Mouse (Mus musculus) inflammation-experienced regulatory T-cells, adult 6 months (primary cell): ENCODE results near the gene Ddx58. TPM values are rescaled to one million over a fixed set of nuclear protein-coding genes. Genes with fewer than 3 reads are reported as not detected.

ENCODE experiments used
- ATAC-seq: one replicate; pipeline ENCODE4 v1.8.0; 2017
- polyA plus RNA-seq, 3 experiments: library from polyadenylated mRNA; unstranded; fragments of 100-300 nt; shearing (Covaris generic); gene quantifications; one replicate each; pipeline ENCODE4 v1.2.1; 2017

The Ddx58 gene
- polyA plus RNA-seq, 3 experiments from 2014 or later, result 77.8 to 93.7 (median 80.8) TPM

GRCm38 (mm10) chr4:40181681-40182080, 57.9 kb downstream of the Ddx58 start:
- no peak for ATAC-seq

- no peak for ATAC-seq
Measured at GRCm38 (mm10) chr4:40180046-40180445, 59.6 kb downstream of the Ddx58 start.

- ATAC-seq, result no peak
Measured at GRCm38 (mm10) chr4:40178584-40178983, 61.0 kb downstream of the Ddx58 start.

DNA sequence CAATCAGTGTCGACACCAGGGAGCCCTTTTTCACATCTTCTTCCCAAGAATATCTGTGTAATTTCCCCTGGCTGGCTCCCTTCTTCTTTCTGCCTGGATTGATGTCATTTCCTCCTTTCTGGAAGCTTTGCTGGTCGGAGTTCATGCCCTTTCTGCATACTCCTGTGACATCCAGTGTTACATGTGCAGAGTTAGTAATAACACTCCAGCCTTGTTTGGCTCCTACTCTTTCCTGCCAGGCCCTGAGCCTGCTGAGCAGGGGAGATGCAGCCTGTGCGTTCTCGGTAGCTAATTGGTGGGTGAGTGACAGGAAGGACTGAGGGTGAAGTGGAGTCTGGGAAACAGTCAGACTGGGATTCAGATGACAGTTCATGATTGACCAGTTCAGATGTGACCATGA, 65.3 kb downstream of the Ddx58 start:
- ATAC-seq, result no peak

DNA sequence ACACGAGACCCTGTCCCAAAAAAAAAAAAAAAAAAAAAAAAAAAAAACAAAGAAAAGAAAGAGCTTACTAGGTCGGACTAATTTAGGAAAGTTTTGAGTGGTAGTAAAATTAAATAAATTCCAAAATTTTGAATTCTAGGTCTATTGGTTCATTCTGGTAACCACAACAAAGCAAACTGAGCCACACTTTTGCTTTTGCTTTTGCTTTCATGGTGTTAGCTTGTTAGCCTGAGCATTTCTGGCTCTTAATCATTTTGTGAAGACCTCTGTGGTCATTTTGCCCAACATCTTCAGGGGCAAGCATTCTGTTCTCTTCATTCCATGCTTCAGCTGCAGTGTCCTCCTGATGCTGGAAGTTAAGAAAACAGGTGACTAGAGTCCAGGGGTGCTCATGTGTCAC, 67.3 kb downstream of the Ddx58 start:
- peak; percentile 87 for ATAC-seq

GRCm38 (mm10) chr4:40171477-40171876, 68.2 kb downstream of the Ddx58 start:
- no peak for ATAC-seq

- ATAC-seq, result no peak
Measured at GRCm38 (mm10) chr4:40163646-40164045, 76.0 kb downstream of the Ddx58 start.

DNA sequence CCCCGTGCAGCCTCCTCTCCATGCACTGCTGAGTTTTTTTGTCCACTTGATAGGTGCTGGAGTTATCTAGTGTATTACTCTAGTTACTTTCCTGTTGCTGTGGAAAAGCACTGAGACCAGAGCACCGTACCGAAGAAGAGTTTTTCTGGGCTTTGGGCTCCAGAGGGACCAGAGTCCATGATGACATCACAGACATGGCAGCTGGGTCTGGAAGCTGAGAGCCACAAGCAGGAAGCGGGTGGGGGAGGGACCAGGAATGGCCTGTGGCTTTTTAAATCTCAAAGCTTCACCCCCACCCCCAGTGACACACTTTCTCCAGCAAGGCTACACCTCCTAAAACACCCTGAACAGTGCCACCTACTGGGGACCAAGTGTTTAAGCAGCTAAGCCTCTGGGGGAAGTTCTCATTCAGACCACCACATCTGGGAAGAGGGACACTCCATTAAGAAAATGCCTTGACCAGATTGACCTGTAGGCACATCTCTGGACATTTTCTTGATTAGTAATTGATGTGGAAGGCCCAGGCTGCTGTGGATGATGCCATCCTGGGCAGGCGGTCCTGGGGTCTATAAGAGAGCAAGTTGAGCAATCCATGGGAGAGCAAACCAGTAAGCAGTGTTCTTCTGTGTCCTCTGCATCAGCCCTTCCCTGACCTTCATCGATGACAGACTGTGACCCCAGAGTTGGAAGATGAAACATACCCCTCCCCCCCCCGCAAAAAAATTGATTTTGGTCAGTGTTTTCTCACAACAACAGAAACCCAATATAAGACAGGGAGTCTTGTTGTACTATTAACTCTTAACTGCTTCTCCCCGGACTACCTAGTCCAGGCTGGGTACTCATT, 78.8 kb downstream of the Ddx58 start:
- no peak for ATAC-seq

GRCm38 (mm10) chr4:40158224-40158540, 81.4 kb downstream of the Ddx58 start:
- ATAC-seq, result no peak

DNA sequence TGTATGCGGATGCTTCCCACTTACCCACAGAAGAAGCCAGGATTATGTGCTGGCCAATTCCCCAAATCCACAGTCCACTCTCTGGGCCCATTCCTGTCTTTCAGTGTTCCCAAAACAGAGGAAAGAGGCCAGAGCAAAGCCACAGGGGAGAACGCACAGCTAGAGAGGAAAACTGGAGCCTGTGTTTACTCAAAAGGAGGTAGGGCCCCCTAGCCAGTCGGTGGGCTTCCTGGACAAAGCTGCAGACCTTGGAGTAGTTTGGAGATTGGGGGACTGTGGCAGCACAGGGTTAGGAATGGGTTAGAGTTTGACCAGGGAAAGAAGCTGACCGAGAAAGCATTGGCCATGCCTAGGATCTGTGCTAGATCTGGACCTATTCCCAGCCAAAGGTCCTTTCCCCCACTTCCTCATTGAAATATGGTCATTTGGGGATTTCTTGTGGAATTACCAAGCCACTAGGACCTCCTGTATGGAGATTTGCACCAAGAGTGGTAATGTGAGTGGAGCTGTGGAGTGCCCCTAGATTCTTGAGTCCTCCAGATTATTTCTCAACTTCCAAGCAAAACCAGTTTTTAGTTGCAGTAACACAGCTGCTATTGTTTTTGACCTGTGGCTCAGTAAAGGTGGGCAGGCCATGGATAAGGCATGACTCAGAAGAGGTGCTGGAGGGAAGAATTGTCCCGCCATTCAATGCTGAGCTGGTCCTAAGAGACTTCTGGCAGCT, 82.0 kb downstream of the Ddx58 start:
- ATAC-seq, result no peak

GRCm38 (mm10) chr4:40156582-40157499, 82.8 kb downstream of the Ddx58 start:
- ATAC-seq, result no peak

DNA sequence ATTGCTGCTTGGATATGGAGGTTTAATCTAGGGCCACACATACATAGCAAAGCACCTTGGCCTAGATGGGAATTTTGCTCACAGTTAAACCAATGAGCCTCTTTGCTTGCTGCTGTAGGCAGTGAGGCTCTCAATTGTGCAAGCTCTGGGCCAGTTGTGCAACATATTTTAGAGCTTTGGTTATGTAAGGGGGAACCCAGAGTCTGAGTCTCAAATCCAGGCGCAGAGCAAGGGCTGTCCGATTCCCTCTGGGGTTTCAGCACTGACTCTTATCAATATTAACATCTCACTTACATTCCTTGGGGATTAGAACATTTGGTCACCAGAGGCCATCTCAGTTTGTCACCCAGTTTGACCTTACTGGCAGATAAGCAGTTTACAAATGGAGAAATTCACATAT, 83.5 kb downstream of the Ddx58 start:
- no peak for ATAC-seq

DNA sequence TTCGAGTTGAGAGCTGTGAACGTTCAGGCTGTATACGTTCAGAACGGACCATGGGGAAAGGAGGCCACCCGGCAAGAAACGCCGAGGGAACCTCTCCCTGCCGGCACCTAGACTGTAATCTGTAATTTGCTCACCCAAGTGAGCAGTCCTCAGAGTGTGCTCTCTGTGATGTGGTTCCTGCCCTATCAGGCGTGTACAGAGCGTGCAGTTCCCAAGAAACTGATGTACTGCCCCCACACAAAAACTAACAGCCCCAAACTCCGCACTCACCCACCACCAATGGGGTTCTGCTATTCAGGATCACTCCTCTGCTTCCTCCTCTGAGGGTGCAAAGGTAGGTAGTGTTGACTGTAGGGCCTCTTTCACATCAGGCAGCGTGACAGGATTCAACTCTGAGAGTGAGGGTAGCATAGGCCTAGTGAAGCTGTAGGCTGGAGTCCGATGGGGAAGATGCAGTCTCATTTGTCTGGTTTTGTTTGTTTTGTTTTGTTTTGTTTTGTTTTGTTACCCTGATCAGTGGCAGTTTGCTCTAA, 84.1 kb downstream of the Ddx58 start:
- ATAC-seq, result no peak

GRCm38 (mm10) chr4:40154751-40155150, 84.9 kb downstream of the Ddx58 start:
- no peak for ATAC-seq

Other genes with a start within 250 kb of the Ddx58 start
- 10 to 100 TPM; 17.4 to 20.8 (median 18.2) TPM for gene Aco1, start 96.7 kb downstream of the Ddx58 start, polyA plus RNA-seq
- gene Smim27, start 29.8 kb upstream of the Ddx58 start, polyA plus RNA-seq, result 10 to 100 TPM; 20.1 to 74.9 (median 45.7) TPM
- gene Topors, start 30.0 kb upstream of the Ddx58 start, polyA plus RNA-seq, result 10 to 100 TPM; 15.0 to 19.3 (median 16.7) TPM
- 100 to 1,000 TPM; 108 to 167 (median 111) TPM for gene Ndufb6, start 39.6 kb upstream of the Ddx58 start, polyA plus RNA-seq
- under 1 TPM in 1 of 3 experiments, not detected in 2; 0.10 TPM for gene Tmem215, start 232.4 kb upstream of the Ddx58 start, polyA plus RNA-seq